Mouse (Mus musculus): ENCODE measurements around the gene Mapt. TPM values are rescaled to one million over a fixed set of nuclear protein-coding genes. Genes with fewer than 3 reads are reported as not detected.

Gene Mapt
- polyA plus RNA-seq (2012; rRNA removed) = 574 and 674 TPM in 2 replicates

GRCm38 (mm10) chr11:104231041-104231911 is at the start of gene Mapt:
Gene Mapt (plus strand): TSS chr11:104231390.

GRCm38 (mm10) chr11:104186135-104186836 is 44.9 kb upstream of the Mapt start, which contains the start of gene Sppl2c:
Gene Sppl2c (plus strand): TSS chr11:104186327.

Other genes with a start within 250 kb of the Mapt start
- 19.6 and 23.0 TPM in 2 replicates for gene Crhr1, start 98.5 kb upstream of the Mapt start, polyA plus RNA-seq (2012; rRNA removed)
- gene Sppl2c, start 45.1 kb upstream of the Mapt start, polyA plus RNA-seq (2012; rRNA removed) = not detected in 2 replicates
- gene Kansl1, start 237.5 kb downstream of the Mapt start, polyA plus RNA-seq (2012; rRNA removed) = 93.9 and 99.7 TPM in 2 replicates